ENCODE assay signal across 11 mouse cellular contexts in the genomic region with DNA sequence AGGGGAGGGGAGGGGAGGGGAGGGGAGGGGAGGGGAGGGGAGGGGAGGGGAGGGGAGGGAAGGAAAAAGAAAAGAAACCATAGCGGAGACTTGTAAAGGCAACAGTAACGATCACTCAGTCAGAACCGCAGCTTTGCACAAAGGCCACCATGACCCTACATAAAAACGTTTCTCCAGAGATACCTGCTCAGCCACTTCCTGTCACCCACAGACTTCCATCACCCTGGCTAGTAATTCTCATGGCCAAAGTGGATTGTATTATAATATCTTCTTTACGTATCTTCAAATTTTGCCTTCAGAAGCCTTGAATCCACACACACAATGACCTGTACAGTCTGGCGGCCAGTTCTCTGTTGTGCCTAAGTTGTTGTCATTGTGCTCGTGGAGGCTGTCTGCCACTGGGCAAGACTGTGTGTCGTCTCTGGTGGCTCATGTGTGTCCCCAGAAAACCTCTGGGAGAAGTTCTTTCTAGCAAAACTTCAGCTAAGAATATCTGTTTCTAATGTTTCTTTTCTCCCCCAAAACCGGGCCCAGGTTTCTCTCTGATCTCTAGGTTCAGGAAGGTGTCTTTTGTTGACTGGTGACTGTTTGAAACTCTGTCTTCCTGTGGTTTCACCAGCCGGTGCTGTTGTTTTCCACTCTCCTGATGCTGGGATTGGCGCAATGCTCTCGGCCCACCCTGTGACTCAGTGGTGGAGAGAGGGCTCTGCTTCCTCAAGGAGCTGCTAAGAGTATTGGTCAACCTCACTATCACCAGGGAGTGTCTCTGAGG. TPM values are rescaled to one million over a fixed set of nuclear protein-coding genes. Genes with fewer than 3 reads are reported as not detected.
A peak's percentile ranks its signal among the peaks of the same experiment; 100 is the strongest.
DNase-seq lines count a peak whose midpoint lies in the region; ATAC-seq and TF ChIP-seq lines count a peak whose summit lies in the region.
"Had no signal": no experiment of that assay in that cellular context is flagged by ENCODE, and none has a peak within 500 bp of the region (broad histone marks: within the 10 kb centered on the region; RNA-seq: fewer than 3 reads in every experiment).

No protein-coding gene starts in this region.

- no peak overlapping the region for H3K4me3 ChIP-seq in gastrocnemius, adult 2 months
- H3K4me3 ChIP-seq in intestine, embryonic 16.5 days (ENCODE audit: low read length) = no peak overlapping the region
- H3K4me3 ChIP-seq in myocyte = no peak overlapping the region
- H3K4me3 ChIP-seq in forebrain, postnatal 0 days (ENCODE audit: low read depth, low read length) = no peak overlapping the region

- H3K27ac ChIP-seq in gastrocnemius, adult 2 months = peak overlapping the region; percentile 24; the same call in 1 of the 2 replicates
- H3K27ac ChIP-seq in intestine, embryonic 16.5 days (ENCODE audit: low read length) = peak overlapping the region; percentile 74
- H3K27ac ChIP-seq in forebrain, postnatal 0 days (ENCODE audit: low read depth, low read length) = no peak overlapping the region

- no peaks in the 10 kb centered on the region for H3K79me2 ChIP-seq in myocyte (ENCODE audit: control insufficient read depth, insufficient read depth)

- no peak overlapping the region for H3ac ChIP-seq in myocyte (ENCODE audit: control insufficient read depth, insufficient read length)

- WGBS in intestine, embryonic 16.5 days = 83% methylated on average over 12 of the region's 12 CpGs
- WGBS in forebrain, postnatal 0 days = 66% methylated on average over 12 of the region's 12 CpGs

- 0 out of 2 replicates have a peak, but pooled peaks cover 5% of the 10 kb centered on the region for H3K4me1 ChIP-seq in intestine, embryonic 16.5 days (ENCODE audit: control insufficient read depth, insufficient read depth, low read length)
- H3K4me1 ChIP-seq in forebrain, postnatal 0 days (ENCODE audit: insufficient read depth) = no peaks in the 10 kb centered on the region

- H3K27me3 ChIP-seq in intestine, embryonic 16.5 days (replicated peaks; ENCODE audit: control insufficient read depth, insufficient read depth, low read length) = no peaks in the 10 kb centered on the region
- H3K27me3 ChIP-seq in myocyte (ENCODE audit: control insufficient read depth, insufficient read depth, insufficient read length) = no peaks in the 10 kb centered on the region
- H3K27me3 ChIP-seq in forebrain, postnatal 0 days (ENCODE audit: insufficient read depth, low read length) = no peaks in the 10 kb centered on the region

- no peak for DNase-seq in gastrocnemius, adult 2 months
- no peak for DNase-seq in gastrocnemius, adult 18-20 months (ENCODE audit: low spot score)
- DNase-seq in CD4-positive helper T cell, adult 2 months (ENCODE audit: low read depth, low spot score) = peak; percentile 82
- DNase-seq in ovary, adult 18-20 months (ENCODE audit: low spot score) = no peak
- no peak for DNase-seq in left cerebral cortex, adult 8-10 months (ENCODE audit: low spot score in 2 of 2)
- no peak for DNase-seq in forebrain, postnatal 0 days

- no peak overlapping the region for H3K9ac ChIP-seq in intestine, embryonic 16.5 days (ENCODE audit: low read depth, low read length)
- no peak overlapping the region for H3K9ac ChIP-seq in forebrain, postnatal 0 days

- TF ChIP-seq CTCF in gastrocnemius, adult 2 months (IDR thresholded peaks at IDR 0.05) = no peak
- TF ChIP-seq CTCF in forebrain, postnatal 0 days (IDR thresholded peaks at IDR 0.05; ENCODE audit: low read depth) = no peak

- TF ChIP-seq POLR2A in myocyte (IDR thresholded peaks at IDR 0.05; ENCODE audit: insufficient read length, low read depth) = no peak

- no peaks in the 10 kb centered on the region for H3K36me3 ChIP-seq in intestine, embryonic 16.5 days (ENCODE audit: control insufficient read depth, insufficient read depth, low read length)
- no peaks in the 10 kb centered on the region for H3K36me3 ChIP-seq in myocyte (ENCODE audit: control insufficient read depth, insufficient read depth)
- no peaks in the 10 kb centered on the region for H3K36me3 ChIP-seq in forebrain, postnatal 0 days (ENCODE audit: insufficient read depth)

- H3K4me2 ChIP-seq in intestine, embryonic 16.5 days (ENCODE audit: low read depth, low read length) = no peak overlapping the region
- H3K4me2 ChIP-seq in myocyte (ENCODE audit: low read depth) = peak overlapping the region; percentile 32
- H3K4me2 ChIP-seq in forebrain, postnatal 0 days (ENCODE audit: low read depth) = no peak overlapping the region

- ATAC-seq in intestine, embryonic 16.5 days = no peak
- no peak for ATAC-seq in forebrain, postnatal 0 days
- ATAC-seq: forebrain, embryonic 14.5 days had no signal

- intact Hi-C loops in gastrocnemius, adult 2 months (cut with DNase I) = loop anchor here (10.0 kb wide), 1 partner anchor 205 kb away; no protein-coding TSS in a partner anchor

- no peaks in the 10 kb centered on the region for H3K9me3 ChIP-seq in intestine, embryonic 16.5 days (ENCODE audit: control insufficient read depth, low read length)
- H3K9me3 ChIP-seq in forebrain, postnatal 0 days (ENCODE audit: low read length) = no peaks in the 10 kb centered on the region

TF ChIP-seq in myocyte, 11 proteins besides CTCF, POLR2A, EP300 and RAD21:
- TF ChIP-seq E2F4 (IDR thresholded peaks at IDR 0.05; ENCODE audit: insufficient read depth) = no peak
- no peak for TF ChIP-seq USF1 (IDR thresholded peaks at IDR 0.05; ENCODE audit: low read depth)
- no peak for TF ChIP-seq TCF12 (IDR thresholded peaks at IDR 0.05; ENCODE audit: insufficient read depth, poor library complexity, severe bottlenecking)
- no peak for TF ChIP-seq CEBPB (IDR thresholded peaks at IDR 0.05; ENCODE audit: insufficient read depth, poor library complexity, severe bottlenecking)
- TF ChIP-seq MAX (IDR thresholded peaks at IDR 0.05; ENCODE audit: low read depth) = no peak
- no peak for TF ChIP-seq MYOD1 (IDR thresholded peaks at IDR 0.05; ENCODE audit: control insufficient read depth in 1 of 3, insufficient read length in 2 of 3, low read depth in 2 of 3)
- TF ChIP-seq MYOG (IDR thresholded peaks at IDR 0.05; ENCODE audit: control insufficient read depth in 1 of 3, insufficient read depth in 1 of 3, insufficient read length in 2 of 3, low read depth in 2 of 3) = no peak
- TF ChIP-seq REST (IDR thresholded peaks at IDR 0.05; ENCODE audit: insufficient read depth, insufficient read length) = no peak
- no peak for TF ChIP-seq TCF3 (IDR thresholded peaks at IDR 0.05; ENCODE audit: insufficient read length, low read depth)
- TF ChIP-seq SRF (IDR thresholded peaks at IDR 0.05; ENCODE audit: control insufficient read depth, insufficient read length, low read depth) = no peak
- no peak for TF ChIP-seq POLR2AphosphoS2 (IDR thresholded peaks at IDR 0.05; ENCODE audit: insufficient read length, low read depth)

RNA-seq across cellular contexts. Expression of gene Kcnip1, which starts 16.6 kb away (rescaled TPM):
- total RNA-seq in gastrocnemius, adult 2 months (2021) = not detected
- under 1 TPM in 1 of 2 experiments, not detected in 1; 0.12 TPM for total RNA-seq in gastrocnemius, adult 18-20 months (2021)
- polyA plus RNA-seq in intestine, embryonic 16.5 days (2015; fragmentation: Nextera tagmentation; extraction: Ambion mirVana) = 6.6 and 8.9 TPM in 2 replicates
- polyA plus RNA-seq in myocyte (2012; fragmentation: generic; extraction: Trizol) = not detected
- total RNA-seq in left cerebral cortex, adult 8-10 months (2022) = 10 to 100 TPM; 25.7 to 29.8 (median 29.5) TPM
- total RNA-seq in forebrain, postnatal 0 days (2014; rRNA removed) = 68.4 and 92.6 TPM in 2 replicates
- 70.0 and 91.0 TPM in 2 replicates for polyA plus RNA-seq in forebrain, postnatal 0 days (2015; fragmentation: Nextera tagmentation; extraction: Ambion mirVana)
- total RNA-seq: megakaryocyte-erythroid progenitor cell, adult 5-6 weeks; neutrophil, adult 5-6 weeks had no signal

RNA-seq across cellular contexts. Expression of gene Lcp2, which starts 37.2 kb away (rescaled TPM):
- total RNA-seq in gastrocnemius, adult 2 months (2021) = 1 to 10 TPM in 1 of 2 experiments, under 1 TPM in 1; 0.36 to 1.6 TPM
- total RNA-seq in gastrocnemius, adult 18-20 months (2021) = under 1 TPM; 0.43 to 0.64 TPM
- polyA plus RNA-seq in intestine, embryonic 16.5 days (2015; fragmentation: Nextera tagmentation; extraction: Ambion mirVana) = 3.1 and 4.1 TPM in 2 replicates
- 0.07 TPM for polyA plus RNA-seq in myocyte (2012; fragmentation: generic; extraction: Trizol)
- 1 to 10 TPM; 2.7 to 6.1 (median 4.5) TPM for total RNA-seq in left cerebral cortex, adult 8-10 months (2022)
- 3.5 and 4.4 TPM in 2 replicates for total RNA-seq in forebrain, postnatal 0 days (2014; rRNA removed)
- 1.7 and 3.6 TPM in 2 replicates for polyA plus RNA-seq in forebrain, postnatal 0 days (2015; fragmentation: Nextera tagmentation; extraction: Ambion mirVana)

RNA-seq across cellular contexts. Expression of gene Kcnmb1, which starts 46.7 kb away (rescaled TPM):
- under 1 TPM; 0.17 to 0.23 TPM for total RNA-seq in gastrocnemius, adult 2 months (2021)
- total RNA-seq in gastrocnemius, adult 18-20 months (2021) = under 1 TPM; 0.26 to 0.27 TPM
- 1.9 and 2.1 TPM in 2 replicates for polyA plus RNA-seq in intestine, embryonic 16.5 days (2015; fragmentation: Nextera tagmentation; extraction: Ambion mirVana)
- polyA plus RNA-seq in myocyte (2012; fragmentation: generic; extraction: Trizol) = 0.07 TPM
- under 1 TPM; 0.35 to 0.66 (median 0.42) TPM for total RNA-seq in left cerebral cortex, adult 8-10 months (2022)
- total RNA-seq in forebrain, postnatal 0 days (2014; rRNA removed) = 0.10 and 0.15 TPM in 2 replicates
- 0.10 and 0.13 TPM in 2 replicates for polyA plus RNA-seq in forebrain, postnatal 0 days (2015; fragmentation: Nextera tagmentation; extraction: Ambion mirVana)
- total RNA-seq: megakaryocyte-erythroid progenitor cell, adult 5-6 weeks; neutrophil, adult 5-6 weeks had no signal

Comparison
In these comparisons a context has a peak if more than half of its experiments do, and no peak if none do; other contexts are left out.
1. RNA of gene Kcnip1, which starts 16.6 kb away (total RNA-seq): 68.4 to 92.6 TPM in forebrain, postnatal 0 days and 25.7 to 29.8 TPM in left cerebral cortex, adult 8-10 months; 0.12 TPM in gastrocnemius, adult 18-20 months and not detected in gastrocnemius, adult 2 months; every median in the first group is over 10 times any median in the second.